Mouse (Mus musculus) mesoderm, embryonic 11.5 days (tissue): ENCODE measurements around the gene Hebp2.
"Not testable (repeated sequence)": the region's sequence is repeated elsewhere in the genome, so short reads cannot be mapped to it uniquely, and the experiment has no call there.

Source experiments
- DNase-seq: peaks from one replicate; pipeline ENCODE4 v3.0.0-alpha.2; 2012; ENCODE audit warnings: low read depth, low spot score

Gene Hebp2

GRCm38 (mm10) chr10:18545813-18546235, at the start of gene Hebp2:
Gene Hebp2 (minus strand): TSS chr10:18546076.
- peak; percentile 91 for DNase-seq

GRCm38 (mm10) chr10:18589455-18589854, 43.6 kb upstream of the Hebp2 start:
- no peak for DNase-seq

- no peak for DNase-seq
These were observed 38.3 kb upstream of the Hebp2 start for GRCm38 (mm10) chr10:18584188-18584587.

- no peak for DNase-seq
These were observed 26.7 kb upstream of the Hebp2 start for GRCm38 (mm10) chr10:18572581-18572980.

- DNase-seq, result no peak
These were observed 17.1 kb upstream of the Hebp2 start for GRCm38 (mm10) chr10:18562940-18563339.

GRCm38 (mm10) chr10:18561445-18561844, 15.6 kb upstream of the Hebp2 start:
- DNase-seq, result no peak

GRCm38 (mm10) chr10:18559076-18559475, 13.2 kb upstream of the Hebp2 start:
- DNase-seq, result not testable (repeated sequence)

GRCm38 (mm10) chr10:18549321-18550216, 3.7 kb upstream of the Hebp2 start:
- DNase-seq, result peak; percentile 60

GRCm38 (mm10) chr10:18547381-18547780, 1.5 kb upstream of the Hebp2 start:
- DNase-seq, result no peak

- DNase-seq, result no peak
These were observed 567 bp downstream of the Hebp2 start for GRCm38 (mm10) chr10:18545309-18545708.

- DNase-seq, result no peak
These were observed 9.0 kb downstream of the Hebp2 start for GRCm38 (mm10) chr10:18536889-18537288.

GRCm38 (mm10) chr10:18532293-18532692, 13.6 kb downstream of the Hebp2 start:
- DNase-seq, result no peak

GRCm38 (mm10) chr10:18530161-18530560, 15.7 kb downstream of the Hebp2 start:
- DNase-seq, result no peak

GRCm38 (mm10) chr10:18529177-18529576, 16.7 kb downstream of the Hebp2 start:
- no peak for DNase-seq

GRCm38 (mm10) chr10:18528475-18528874, 17.4 kb downstream of the Hebp2 start:
- peak; percentile 50 for DNase-seq

- DNase-seq, result no peak
These were observed 18.1 kb downstream of the Hebp2 start for GRCm38 (mm10) chr10:18527766-18528165.

GRCm38 (mm10) chr10:18526851-18527675, 18.8 kb downstream of the Hebp2 start:
- DNase-seq, result no peak

- no peak for DNase-seq
These were observed 19.6 kb downstream of the Hebp2 start for GRCm38 (mm10) chr10:18526184-18526850.

- no peak for DNase-seq
These were observed 20.1 kb downstream of the Hebp2 start for GRCm38 (mm10) chr10:18525726-18526125.

- no peak for DNase-seq
These were observed 20.6 kb downstream of the Hebp2 start for GRCm38 (mm10) chr10:18525311-18525710.

- DNase-seq, result no peak
These were observed 23.3 kb downstream of the Hebp2 start for GRCm38 (mm10) chr10:18522556-18522955.

GRCm38 (mm10) chr10:18511496-18511895, 34.4 kb downstream of the Hebp2 start:
- no peak for DNase-seq
